Mouse (Mus musculus): ENCODE data around the gene Zfp771. TPM values are rescaled to one million over a fixed set of nuclear protein-coding genes. Genes with fewer than 3 reads are reported as not detected.
A peak's percentile ranks its signal among the peaks of the same experiment; 100 is the strongest.

Gene Zfp771
- polyA plus RNA-seq, 1 experiment from 2014 or later, result 41.0 TPM

DNA sequence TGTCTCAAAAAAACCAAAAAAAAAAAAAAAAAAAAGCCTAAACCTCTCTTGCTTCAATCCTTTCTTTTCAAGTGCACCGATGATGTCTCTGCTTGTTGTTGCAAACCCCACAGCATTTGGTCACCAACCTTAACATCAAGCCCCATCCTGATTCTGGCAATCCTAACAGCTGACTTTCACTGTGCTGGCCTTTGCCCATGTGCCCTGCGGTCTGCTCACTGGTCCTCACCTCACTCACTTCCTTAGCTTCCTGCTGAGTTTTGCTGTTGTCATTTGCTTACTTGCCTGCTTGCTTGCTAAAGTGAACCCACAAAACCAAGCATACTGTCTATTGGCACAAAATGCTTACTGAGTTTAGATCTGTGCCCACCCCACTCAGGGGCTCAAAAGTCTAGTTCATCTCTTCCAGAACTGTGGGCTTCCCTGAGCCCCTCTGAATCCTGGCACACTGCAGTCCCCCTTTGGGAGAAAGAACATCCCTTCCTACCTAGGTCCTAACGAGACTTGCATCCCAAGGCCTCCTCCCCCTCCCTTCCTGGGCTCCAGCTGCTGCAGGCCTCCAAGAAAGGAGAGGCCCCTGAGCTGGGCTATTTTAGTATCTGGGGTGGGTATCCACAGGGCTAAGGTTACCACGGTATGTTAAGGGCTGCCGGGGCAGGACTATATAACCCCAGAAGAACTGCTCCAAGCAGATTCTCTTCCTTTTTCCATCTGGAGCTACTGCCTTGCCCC is 32.9 kb upstream of the Zfp771 start:
- H3K4me3 ChIP-seq (replicated peaks), result no peak overlapping the region
- ATAC-seq, result no peak
- H3K4me2 ChIP-seq (replicated peaks), result no peak overlapping the region
- no peak overlapping the region for H3K9ac ChIP-seq
- no peak overlapping the region for H3K27ac ChIP-seq
- 73% methylated on average over 5 of the region's 5 CpGs for WGBS
- no peaks in the 10 kb centered on the region for H3K9me3 ChIP-seq
- no peaks in the 10 kb centered on the region for H3K36me3 ChIP-seq
- H3K27me3 ChIP-seq (replicated peaks), result no peaks in the 10 kb centered on the region
- peaks cover 27% of the 10 kb centered on the region for H3K4me1 ChIP-seq (replicated peaks)

DNA sequence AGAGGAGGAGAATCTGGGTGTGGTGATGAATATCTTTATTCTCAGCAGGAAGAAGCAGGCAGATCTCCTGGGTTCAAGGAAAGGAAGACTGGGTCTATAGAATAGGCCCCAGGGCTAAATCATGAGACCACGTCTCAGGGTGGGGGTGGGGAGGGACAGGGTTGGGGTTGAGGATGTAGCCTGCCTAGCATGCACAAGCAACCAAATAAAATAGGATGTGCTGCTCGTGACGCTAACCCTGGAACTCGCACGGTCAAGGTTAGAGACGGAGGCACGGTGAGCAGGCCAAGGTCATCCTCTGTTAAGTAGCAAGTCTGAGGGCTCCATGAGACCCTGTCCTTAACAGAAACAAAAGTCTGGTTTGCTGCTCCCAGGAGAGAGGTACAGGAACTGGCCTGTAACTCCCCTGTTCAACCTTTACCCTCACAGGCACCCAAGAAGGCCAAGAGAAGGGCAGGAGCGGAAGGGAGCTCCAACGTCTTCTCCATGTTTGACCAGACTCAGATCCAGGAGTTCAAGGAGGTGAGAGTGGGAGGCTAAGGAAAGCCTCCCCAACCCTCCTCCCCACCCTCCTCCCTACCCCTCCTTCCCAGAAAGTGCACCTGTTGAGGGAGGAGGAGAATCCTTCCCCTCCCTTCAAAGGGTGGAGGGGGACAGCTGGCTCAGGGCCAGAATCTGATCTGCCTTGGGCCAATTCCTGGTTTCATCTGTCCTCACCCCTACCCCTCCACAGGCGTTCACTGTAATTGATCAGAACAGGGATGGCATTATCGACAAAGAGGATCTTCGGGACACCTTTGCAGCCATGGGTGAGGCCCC is 31.4 kb upstream of the Zfp771 start:
- Histone ChIP-seq H3K4me1 (replicated peaks) (peaks cover 15% of the 10 kb centered on the region), H3K27ac (no peak overlapping the region), H3K4me2 (replicated peaks) (no peak overlapping the region), H3K9ac (no peak overlapping the region), H3K9me3 (no peaks in the 10 kb centered on the region), H3K36me3 (no peaks in the 10 kb centered on the region), H3K4me3 (replicated peaks) (no peak overlapping the region), H3K27me3 (replicated peaks) (no peaks in the 10 kb centered on the region)
- WGBS, result 88% methylated on average over 12 of the region's 12 CpGs
- ATAC-seq, result no peak

- no peak for ATAC-seq
Measured at GRCm38 (mm10) chr7:127213485-127213884, 30.6 kb upstream of the Zfp771 start.

GRCm38 (mm10) chr7:127213930-127214329 is 30.1 kb upstream of the Zfp771 start:
- 60% methylated on average over 12 of the region's 12 CpGs for whole genome bisulfite sequencing

More at GRCm38 (mm10) chr7:127213485-127213884, 30.6 kb upstream of the Zfp771 start:
- H3K4me3 ChIP-seq (replicated peaks), result no peak overlapping the region
- no peaks in the 10 kb centered on the region for H3K36me3 ChIP-seq
- no peaks in the 10 kb centered on the region for H3K27me3 ChIP-seq (replicated peaks)
- H3K9ac ChIP-seq, result no peak overlapping the region
- peaks cover 15% of the 10 kb centered on the region for H3K4me1 ChIP-seq (replicated peaks)
- H3K9me3 ChIP-seq, result no peaks in the 10 kb centered on the region
- no peak overlapping the region for H3K27ac ChIP-seq
- 47% methylated on average over 7 of the region's 7 CpGs for WGBS
- H3K4me2 ChIP-seq (replicated peaks), result no peak overlapping the region

GRCm38 (mm10) chr7:127214521-127214920 is 29.6 kb upstream of the Zfp771 start:
- peak overlapping the region; percentile 45; the same call in 1 of the 2 replicates for H3K9ac ChIP-seq
- ATAC-seq, result no peak
- H3K4me1 ChIP-seq (replicated peaks), result peaks cover 11% of the 10 kb centered on the region
- H3K4me2 ChIP-seq (replicated peaks), result peak overlapping the region; percentile 73
- H3K9me3 ChIP-seq, result no peaks in the 10 kb centered on the region
- H3K27me3 ChIP-seq (replicated peaks), result no peaks in the 10 kb centered on the region
- peak overlapping the region; percentile 33; the same call in 1 of the 2 replicates for H3K4me3 ChIP-seq (replicated peaks)
- WGBS, result 31% methylated on average over 21 of the region's 21 CpGs
- H3K36me3 ChIP-seq, result no peaks in the 10 kb centered on the region
- no peak overlapping the region for H3K27ac ChIP-seq

More at GRCm38 (mm10) chr7:127213930-127214329, 30.1 kb upstream of the Zfp771 start:
- Histone ChIP-seq H3K9me3 (no peaks in the 10 kb centered on the region), H3K27me3 (replicated peaks) (no peaks in the 10 kb centered on the region), H3K9ac (no peak overlapping the region), H3K4me1 (replicated peaks) (peaks cover 15% of the 10 kb centered on the region), H3K36me3 (no peaks in the 10 kb centered on the region), H3K4me2 (replicated peaks) (peak overlapping the region; percentile 73), H3K4me3 (replicated peaks) (no peak overlapping the region), H3K27ac (no peak overlapping the region)
- no peak for ATAC-seq

DNA sequence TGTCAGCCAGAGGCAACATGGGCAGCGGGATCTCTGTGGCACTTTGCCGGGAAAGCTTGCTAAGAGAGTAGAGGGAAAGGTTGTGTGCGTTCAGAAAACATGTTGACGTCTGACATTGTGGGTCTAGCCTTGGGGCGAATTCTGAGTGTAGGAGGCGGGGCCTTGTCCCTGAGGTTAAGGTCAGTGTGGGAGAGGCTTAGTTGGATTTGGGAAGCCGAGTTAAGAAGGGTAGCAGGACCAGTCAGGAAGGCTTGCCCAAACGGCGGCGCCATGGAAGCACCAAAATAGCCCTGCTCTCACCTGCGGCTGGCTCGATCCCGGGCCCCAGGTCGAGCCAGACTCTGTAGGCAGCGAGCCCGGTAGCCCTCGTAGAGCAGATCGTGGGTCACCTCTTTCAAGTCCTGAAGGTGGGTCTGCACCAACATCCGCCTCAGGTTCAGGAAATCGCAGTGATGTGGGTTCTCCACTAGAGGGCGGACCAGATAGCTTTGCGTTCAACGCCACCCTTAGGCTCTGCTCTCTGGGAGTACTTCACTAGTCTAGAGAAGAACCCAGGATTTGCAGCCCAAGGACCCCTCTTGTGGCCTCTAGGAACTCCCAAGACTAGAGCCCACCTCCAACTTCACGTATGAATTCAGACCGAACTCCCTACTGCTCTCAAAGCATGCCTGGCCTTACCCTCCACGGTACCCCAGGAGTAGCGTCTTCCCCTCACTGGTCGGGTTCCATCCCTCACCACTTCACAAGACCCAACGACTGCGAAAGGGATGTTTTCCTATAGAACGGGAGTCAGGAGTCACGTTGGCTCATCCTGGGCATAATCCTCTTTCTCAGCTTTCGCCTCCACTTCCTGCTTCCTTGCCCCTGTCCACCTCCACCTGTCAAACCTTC is 28.8 kb upstream of the Zfp771 start:
- no peaks in the 10 kb centered on the region for H3K27me3 ChIP-seq (replicated peaks)
- H3K9me3 ChIP-seq, result no peaks in the 10 kb centered on the region
- H3K4me1 ChIP-seq (replicated peaks), result 0 out of 2 replicates have a peak, but pooled peaks cover 9% of the 10 kb centered on the region
- 23% methylated on average over 33 of the region's 33 CpGs for WGBS
- H3K9ac ChIP-seq, result peak overlapping the region; percentile 45
- H3K27ac ChIP-seq, result no peak overlapping the region
- H3K4me2 ChIP-seq (replicated peaks), result peak overlapping the region; percentile 73
- H3K36me3 ChIP-seq, result no peaks in the 10 kb centered on the region
- peak; percentile 59 for ATAC-seq
- peak overlapping the region; percentile 33 for H3K4me3 ChIP-seq (replicated peaks)

- WGBS, result 79% methylated on average over 5 of the region's 5 CpGs
- no peaks in the 10 kb centered on the region for H3K27me3 ChIP-seq (replicated peaks)
- H3K4me3 ChIP-seq (replicated peaks), result no peak overlapping the region
- no peak overlapping the region for H3K27ac ChIP-seq
- no peaks in the 10 kb centered on the region for H3K9me3 ChIP-seq
- H3K4me1 ChIP-seq (replicated peaks), result 0 out of 2 replicates have a peak, but pooled peaks cover 9% of the 10 kb centered on the region
- no peaks in the 10 kb centered on the region for H3K36me3 ChIP-seq
- ATAC-seq, result no peak
- no peak overlapping the region for H3K4me2 ChIP-seq (replicated peaks)
- H3K9ac ChIP-seq, result no peak overlapping the region
Measured at GRCm38 (mm10) chr7:127216307-127216706, 27.8 kb upstream of the Zfp771 start.

DNA sequence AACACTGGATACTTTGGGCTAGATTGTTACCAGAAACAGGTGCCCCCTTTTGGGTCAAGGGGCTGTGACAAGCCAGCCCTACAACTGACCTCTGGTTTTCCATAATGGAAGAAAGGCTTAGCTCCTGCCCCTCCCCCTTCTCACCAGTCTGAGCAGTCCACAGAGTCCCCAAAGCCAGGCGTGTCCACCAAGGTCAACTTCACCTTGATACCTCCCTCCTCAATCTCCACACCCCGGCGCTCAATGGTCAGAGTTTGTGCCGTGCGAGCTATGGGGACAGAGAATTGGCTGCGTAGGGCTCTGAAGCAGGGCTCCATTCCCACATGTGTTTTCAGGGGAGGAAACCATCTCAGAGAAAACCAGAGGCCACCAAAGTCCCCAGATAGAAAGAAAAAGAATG is 26.6 kb upstream of the Zfp771 start:
- ATAC-seq, result no peak
- Histone ChIP-seq H3K27me3 (replicated peaks) (no peaks in the 10 kb centered on the region), H3K9me3 (no peaks in the 10 kb centered on the region), H3K4me3 (replicated peaks) (no peak overlapping the region), H3K4me2 (replicated peaks) (no peak overlapping the region), H3K4me1 (replicated peaks) (0 out of 2 replicates have a peak, but pooled peaks cover 9% of the 10 kb centered on the region), H3K9ac (no peak overlapping the region), H3K27ac (no peak overlapping the region), H3K36me3 (no peaks in the 10 kb centered on the region)
- WGBS, result 76% methylated on average over 6 of the region's 6 CpGs

DNA sequence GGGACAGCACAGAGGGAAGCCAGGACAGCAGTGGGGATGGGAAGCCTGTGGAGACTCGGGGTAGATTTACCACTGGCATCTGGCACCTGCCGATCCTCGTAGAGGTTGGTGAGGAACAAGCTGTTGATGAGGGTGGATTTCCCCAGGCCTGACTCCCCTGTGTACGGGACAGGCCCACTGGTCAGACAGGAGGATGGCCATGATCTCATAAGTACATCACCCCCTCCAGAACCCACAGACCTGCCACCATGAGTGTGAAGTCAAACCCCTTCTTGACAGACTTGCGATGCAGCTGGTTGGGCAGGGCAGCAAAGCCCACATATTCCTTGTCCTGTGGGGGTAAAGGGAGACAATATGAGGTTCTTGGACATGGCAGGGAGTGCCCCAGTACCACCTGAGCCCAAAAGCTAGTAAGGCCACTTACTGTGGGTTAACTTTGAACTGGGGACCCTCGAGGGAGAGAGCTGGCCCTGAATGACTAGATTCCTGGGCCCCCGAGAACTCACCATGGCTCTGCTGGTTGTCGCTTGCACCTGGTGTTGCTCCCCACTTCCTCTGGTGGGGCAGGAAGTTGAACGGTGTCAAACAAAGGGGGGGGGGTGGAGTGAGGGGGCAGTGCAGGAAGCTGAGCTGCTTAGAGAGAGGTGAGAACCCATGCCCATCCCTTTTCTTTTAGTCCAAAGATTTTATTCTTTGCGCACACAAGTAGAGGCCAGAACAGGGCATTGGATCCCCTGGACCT is 26.0 kb upstream of the Zfp771 start:
- H3K4me2 ChIP-seq (replicated peaks), result no peak overlapping the region
- no peak overlapping the region for H3K27ac ChIP-seq
- H3K9ac ChIP-seq, result no peak overlapping the region
- no peaks in the 10 kb centered on the region for H3K27me3 ChIP-seq (replicated peaks)
- 0 out of 2 replicates have a peak, but pooled peaks cover 9% of the 10 kb centered on the region for H3K4me1 ChIP-seq (replicated peaks)
- H3K4me3 ChIP-seq (replicated peaks), result no peak overlapping the region
- 71% methylated on average over 10 of the region's 10 CpGs for WGBS
- no peaks in the 10 kb centered on the region for H3K9me3 ChIP-seq
- no peaks in the 10 kb centered on the region for H3K36me3 ChIP-seq
- ATAC-seq, result no peak

GRCm38 (mm10) chr7:127218670-127219069 is 25.4 kb upstream of the Zfp771 start:
- no peak for ATAC-seq
- Histone ChIP-seq H3K9ac (no peak overlapping the region), H3K9me3 (no peaks in the 10 kb centered on the region), H3K4me2 (replicated peaks) (no peak overlapping the region), H3K27ac (no peak overlapping the region), H3K4me1 (replicated peaks) (0 out of 2 replicates have a peak, but pooled peaks cover 9% of the 10 kb centered on the region), H3K36me3 (no peaks in the 10 kb centered on the region), H3K27me3 (replicated peaks) (no peaks in the 10 kb centered on the region), H3K4me3 (replicated peaks) (no peak overlapping the region)
- 92% methylated on average over 4 of the region's 4 CpGs for WGBS

DNA sequence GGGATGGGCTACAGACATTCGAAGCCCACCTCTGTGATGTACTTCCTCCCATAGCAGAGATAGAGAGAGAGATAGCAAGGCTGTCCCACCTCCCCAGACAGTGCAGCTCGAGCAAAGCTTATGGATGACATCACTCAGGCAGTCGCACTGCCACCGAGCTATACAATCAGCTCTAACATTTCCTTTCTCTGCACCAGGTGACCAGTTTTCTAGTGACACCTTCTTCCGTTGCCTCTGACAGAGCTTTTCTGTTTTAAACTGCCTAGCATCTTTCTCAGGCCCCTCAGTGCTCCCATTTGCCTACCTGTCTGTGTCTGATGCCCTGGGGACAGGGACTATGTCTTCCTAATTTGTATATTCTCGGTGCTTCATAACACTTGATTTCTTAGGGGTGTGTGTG is 23.6 kb upstream of the Zfp771 start:
- no peak overlapping the region for H3K4me3 ChIP-seq (replicated peaks)
- 67% methylated on average over 6 of the region's 6 CpGs for WGBS
- no peak overlapping the region for H3K4me2 ChIP-seq (replicated peaks)
- H3K36me3 ChIP-seq, result no peaks in the 10 kb centered on the region
- 0 out of 2 replicates have a peak, but pooled peaks cover 2% of the 10 kb centered on the region for H3K4me1 ChIP-seq (replicated peaks)
- H3K27me3 ChIP-seq (replicated peaks), result no peaks in the 10 kb centered on the region
- H3K9me3 ChIP-seq, result no peaks in the 10 kb centered on the region
- H3K9ac ChIP-seq, result no peak overlapping the region
- H3K27ac ChIP-seq, result no peak overlapping the region
- ATAC-seq, result no peak
